Mouse (Mus musculus): ENCODE measurements around the gene Tdrd1. TPM values are rescaled to one million over a fixed set of nuclear protein-coding genes. Genes with fewer than 3 reads are reported as not detected.

The Tdrd1 gene
- polyA plus RNA-seq, 1 experiment = not detected

GRCm38 (mm10) chr19:56817851-56818526, 8.0 kb upstream of the Tdrd1 start:
- no peak for TF ChIP-seq GATA1 (IDR thresholded peaks at IDR 0.05; ENCODE audit: low read length)

DNA sequence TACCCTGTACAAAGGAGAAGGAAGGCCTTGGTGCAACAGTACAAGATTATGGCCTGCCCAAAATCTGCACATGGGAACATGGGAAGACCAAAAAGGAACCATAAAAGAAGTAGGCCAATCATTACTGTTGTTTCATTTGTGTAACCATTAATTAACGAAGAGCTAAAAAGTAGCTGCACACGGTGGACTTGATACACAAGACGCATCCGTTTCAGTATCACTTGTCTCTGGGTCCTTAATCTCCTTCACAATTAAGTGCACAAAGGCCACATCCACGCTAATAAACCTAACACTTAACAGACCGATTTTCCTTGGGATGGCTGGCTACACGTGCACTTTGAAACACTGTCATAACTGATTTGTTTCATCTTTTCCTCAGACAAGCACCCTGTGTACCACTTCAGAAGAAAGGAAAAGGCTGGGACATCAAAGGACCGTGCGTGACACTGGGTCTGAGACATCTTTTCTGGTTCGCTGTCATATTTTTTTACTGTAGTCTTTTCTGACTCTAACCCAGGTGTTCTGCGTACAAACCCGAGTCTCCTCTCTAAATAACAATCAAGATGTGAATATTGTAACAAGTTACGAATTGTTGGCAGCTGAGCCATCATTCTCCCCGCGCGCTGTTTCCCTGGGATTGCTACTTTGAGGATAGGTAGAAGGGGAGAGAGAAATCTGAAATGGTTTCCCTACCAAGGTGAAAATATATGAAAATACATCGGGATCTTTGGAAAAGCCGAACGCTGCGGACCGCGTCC, 4.8 kb upstream of the Tdrd1 start:
- no peak for TF ChIP-seq GATA1 (IDR thresholded peaks at IDR 0.05; ENCODE audit: low read length)

- no peak for TF ChIP-seq GATA1 (IDR thresholded peaks at IDR 0.05; ENCODE audit: low read length)
Measured at GRCm38 (mm10) chr19:56821798-56822447, 4.1 kb upstream of the Tdrd1 start, which contains the start of gene Ccdc186. TSS of gene Ccdc186 (minus strand) at chr19:56822190.

- no peak for TF ChIP-seq GATA1 (IDR thresholded peaks at IDR 0.05; ENCODE audit: low read length)
Measured at GRCm38 (mm10) chr19:56822448-56822836, 3.6 kb upstream of the Tdrd1 start.

DNA sequence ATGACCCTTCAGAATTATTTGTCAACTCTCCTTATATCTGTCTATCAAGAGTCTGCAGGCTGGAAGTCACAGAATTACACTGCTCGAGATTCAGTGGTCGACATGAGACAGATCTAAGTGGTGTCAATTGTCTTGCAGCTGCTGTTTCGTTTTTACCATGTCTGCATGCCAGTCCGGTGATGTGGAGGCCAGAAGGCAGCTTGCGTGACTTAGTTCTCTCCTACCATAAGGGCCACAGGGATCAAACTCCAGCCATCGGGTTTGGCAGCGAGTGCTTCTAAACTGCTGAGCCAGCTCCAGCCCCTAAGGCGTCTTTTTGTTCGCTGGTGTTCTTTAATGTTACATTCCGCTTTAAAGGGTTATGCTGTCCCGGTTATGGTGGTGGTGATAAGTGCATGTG, 2.3 kb downstream of the Tdrd1 start:
- TF ChIP-seq GATA1 (IDR thresholded peaks at IDR 0.05; ENCODE audit: low read length) = no peak

- no peak for TF ChIP-seq GATA1 (IDR thresholded peaks at IDR 0.05; ENCODE audit: low read length)
Measured at GRCm38 (mm10) chr19:56829267-56829666, 3.3 kb downstream of the Tdrd1 start.

DNA sequence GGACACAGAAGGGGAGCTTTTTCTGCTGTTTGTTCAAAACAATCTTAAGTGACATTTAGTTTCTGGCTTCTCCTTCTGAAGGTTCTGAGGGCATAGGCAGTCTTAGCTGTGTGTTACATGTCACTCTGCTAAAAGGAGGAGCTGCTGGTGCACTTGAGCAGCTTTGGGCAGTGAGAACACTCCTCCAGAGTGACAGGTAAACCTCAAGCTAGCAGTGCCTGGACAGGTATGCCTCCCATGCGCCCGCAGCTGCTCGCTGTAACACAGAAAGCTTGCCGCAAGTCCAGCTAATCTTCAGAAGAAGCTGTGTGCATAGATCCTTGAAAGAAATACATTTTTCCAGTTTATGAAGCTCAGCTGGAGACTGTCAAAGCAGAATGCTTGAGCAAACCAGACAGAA, 4.2 kb downstream of the Tdrd1 start:
- TF ChIP-seq GATA1 (IDR thresholded peaks at IDR 0.05; ENCODE audit: low read length) = no peak

DNA sequence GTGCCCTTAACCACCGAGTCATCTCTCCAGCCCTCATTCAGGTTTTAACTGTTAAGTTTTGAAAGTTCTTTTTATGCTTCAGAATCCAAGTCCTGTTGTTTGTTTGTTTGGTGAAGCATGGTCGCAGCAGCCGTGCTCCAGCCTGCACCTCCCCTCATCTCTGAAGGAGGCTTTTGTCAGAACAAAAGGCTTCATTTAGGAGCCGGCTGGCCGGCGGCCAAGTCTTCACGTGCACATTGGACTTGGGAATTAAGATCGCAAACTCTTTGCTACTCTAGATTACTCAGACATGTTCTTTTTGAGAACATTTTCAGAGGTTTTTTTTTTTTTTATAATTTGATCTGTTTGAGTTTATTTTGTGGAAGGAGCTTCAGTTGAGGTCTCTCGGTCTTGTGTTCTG, 9.3 kb downstream of the Tdrd1 start:
- TF ChIP-seq GATA1 (IDR thresholded peaks at IDR 0.05; ENCODE audit: low read length) = no peak

- no peak for TF ChIP-seq GATA1 (IDR thresholded peaks at IDR 0.05; ENCODE audit: low read length)
Measured at GRCm38 (mm10) chr19:56838942-56839706, 13.1 kb downstream of the Tdrd1 start.

- no peak for TF ChIP-seq GATA1 (IDR thresholded peaks at IDR 0.05; ENCODE audit: low read length)
Measured at GRCm38 (mm10) chr19:56842974-56843373, 17.0 kb downstream of the Tdrd1 start.

- TF ChIP-seq GATA1 (IDR thresholded peaks at IDR 0.05; ENCODE audit: low read length) = no peak
Measured at GRCm38 (mm10) chr19:56852590-56852989, 26.6 kb downstream of the Tdrd1 start.

DNA sequence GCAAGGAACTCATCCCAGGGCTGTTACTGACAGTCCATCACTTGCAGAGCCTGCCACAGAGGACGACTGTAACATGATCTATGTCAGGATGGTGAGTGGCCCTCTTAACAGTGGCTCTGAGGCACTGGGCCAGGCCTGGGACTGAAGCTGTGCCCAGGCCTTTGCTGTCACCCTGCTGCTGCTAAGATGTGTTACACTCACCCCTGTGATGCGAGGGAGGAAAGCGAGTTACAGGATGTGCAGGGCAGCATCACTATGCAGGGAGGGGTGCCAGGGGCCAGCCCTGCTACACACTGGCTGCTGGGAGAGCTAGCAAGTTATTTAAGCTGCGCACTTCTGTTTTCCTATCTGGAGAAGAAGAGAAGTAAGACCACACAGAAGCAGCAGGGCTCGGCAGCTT, 30.4 kb downstream of the Tdrd1 start:
- TF ChIP-seq GATA1 (IDR thresholded peaks at IDR 0.05; ENCODE audit: low read length) = no peak

- no peak for TF ChIP-seq GATA1 (IDR thresholded peaks at IDR 0.05; ENCODE audit: low read length)
Measured at GRCm38 (mm10) chr19:56867701-56868100, 41.7 kb downstream of the Tdrd1 start.

- TF ChIP-seq GATA1 (IDR thresholded peaks at IDR 0.05; ENCODE audit: low read length) = no peak
Measured at GRCm38 (mm10) chr19:56873816-56874600, 48.0 kb downstream of the Tdrd1 start, which contains the start of gene Vwa2. TSS of gene Vwa2 (plus strand) at chr19:56874249.

Data from G1E-ER4 (cell line).